Mouse (Mus musculus) lung, postnatal 25 days (tissue): ENCODE results near the gene Izumo1.
A peak's percentile ranks its signal among the peaks of the same experiment; 100 is the strongest.

ENCODE experiments used
- DNase-seq: peaks from one replicate; pipeline ENCODE4 v3.0.0; 2022; ENCODE audit warnings: low spot score

Gene Izumo1

DNA sequence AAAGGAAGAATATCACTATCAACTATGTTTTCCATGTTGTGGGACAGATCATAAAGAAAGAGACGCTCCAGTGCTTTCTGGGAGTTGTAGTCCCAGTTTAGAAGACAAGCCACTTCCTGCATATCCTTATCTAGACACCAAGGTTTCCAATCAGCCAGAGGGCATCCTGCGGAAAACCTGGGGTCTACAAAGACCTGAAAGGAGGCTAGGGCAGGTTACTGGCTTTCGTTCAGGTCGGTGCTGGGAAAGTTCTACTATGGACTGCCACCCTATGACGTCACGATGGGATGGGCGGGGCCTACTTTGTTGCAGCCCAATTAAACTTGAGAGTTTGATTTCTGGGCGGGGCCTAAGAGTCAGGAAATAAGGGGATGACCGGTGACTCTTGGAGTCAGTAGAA lies at the start of gene Izumo1:
Izumo1 (plus strand) TSS at position 369 of the 400 bp plus-strand sequence.
- no peak for DNase-seq

DNA sequence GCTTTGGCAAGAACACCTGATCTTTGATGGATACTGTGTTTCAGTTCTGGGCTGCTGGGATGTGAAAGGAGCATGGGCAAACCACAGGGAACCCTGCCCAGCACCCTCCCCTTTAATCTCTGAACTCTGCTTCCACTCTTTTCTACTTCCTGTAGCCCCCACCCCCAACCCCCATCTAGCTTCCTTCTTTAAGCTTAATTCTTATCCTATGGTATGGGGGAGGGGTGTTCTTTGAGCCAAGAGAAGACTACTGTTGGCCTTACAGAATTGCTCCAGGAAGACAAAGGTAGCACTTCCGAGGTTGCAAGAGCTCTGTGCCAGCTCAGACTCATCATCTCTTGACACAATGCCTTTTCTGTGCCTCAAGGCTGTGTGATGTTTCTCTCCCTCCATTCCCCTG lies 49.6 kb upstream of the Izumo1 start:
- DNase-seq = no peak

DNA sequence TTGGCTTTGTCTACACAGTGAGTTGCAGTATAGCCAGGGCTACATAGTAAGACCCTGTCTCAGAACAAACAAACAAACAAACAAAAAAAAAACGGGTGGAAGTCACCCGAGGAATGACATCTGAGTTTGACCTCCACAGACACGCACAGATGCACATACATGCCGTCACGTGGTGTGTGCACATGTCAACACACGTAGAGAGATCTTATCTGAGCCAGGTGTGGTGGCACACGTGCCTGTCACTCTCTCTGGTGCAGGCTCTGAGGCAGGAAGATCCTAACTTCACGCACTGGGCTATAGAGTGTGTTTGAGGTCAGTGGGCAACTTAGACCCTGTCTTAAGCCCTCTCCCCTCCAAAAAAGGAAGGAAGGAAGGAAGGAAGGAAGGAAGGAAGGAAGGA lies 47.7 kb upstream of the Izumo1 start:
- no peak for DNase-seq

DNA sequence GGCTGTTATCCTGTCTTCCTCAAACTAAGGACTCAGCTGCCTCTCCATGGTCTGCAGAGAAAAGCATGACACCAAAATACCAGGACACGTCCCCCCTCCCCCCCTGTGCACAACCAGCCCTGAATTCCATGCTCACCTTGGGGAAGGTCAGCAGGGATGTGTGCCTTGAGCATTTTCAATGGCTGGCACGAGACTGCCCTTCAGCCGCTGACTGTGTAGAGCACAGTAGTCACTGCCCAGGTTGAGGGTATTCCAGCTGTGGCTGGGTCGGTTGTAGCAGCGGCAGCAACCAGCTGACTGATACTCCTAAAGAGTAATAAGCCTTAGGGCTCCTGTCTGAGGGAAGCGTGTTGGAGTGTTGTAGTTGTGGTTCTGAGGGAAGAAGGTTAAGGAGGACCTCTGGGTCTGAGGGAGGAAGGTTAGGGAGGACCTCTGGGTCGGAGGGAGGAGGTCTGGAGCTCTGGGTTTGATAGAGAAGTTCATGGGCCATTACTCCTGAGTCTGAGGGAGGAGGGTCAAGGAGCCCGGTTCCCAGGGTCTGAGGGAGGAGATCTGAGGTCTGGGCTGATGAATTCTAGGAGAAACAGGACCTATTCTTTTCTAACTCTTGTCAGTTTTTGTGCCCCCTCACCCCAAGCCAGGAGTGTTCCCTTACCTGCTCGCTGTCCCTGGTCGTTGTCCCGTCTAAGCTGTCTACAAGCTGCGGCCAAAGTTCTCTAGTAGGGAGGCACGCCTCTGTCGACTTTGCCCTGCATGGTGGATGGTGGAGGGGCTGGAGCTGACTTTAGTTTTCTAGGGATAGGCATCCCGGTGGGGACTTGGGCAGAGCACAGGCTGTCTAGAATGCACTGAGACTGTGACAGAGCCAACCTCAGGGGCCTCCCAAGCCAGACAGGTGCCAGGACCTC lies 46.9 kb upstream of the Izumo1 start:
- DNase-seq = no peak

DNA sequence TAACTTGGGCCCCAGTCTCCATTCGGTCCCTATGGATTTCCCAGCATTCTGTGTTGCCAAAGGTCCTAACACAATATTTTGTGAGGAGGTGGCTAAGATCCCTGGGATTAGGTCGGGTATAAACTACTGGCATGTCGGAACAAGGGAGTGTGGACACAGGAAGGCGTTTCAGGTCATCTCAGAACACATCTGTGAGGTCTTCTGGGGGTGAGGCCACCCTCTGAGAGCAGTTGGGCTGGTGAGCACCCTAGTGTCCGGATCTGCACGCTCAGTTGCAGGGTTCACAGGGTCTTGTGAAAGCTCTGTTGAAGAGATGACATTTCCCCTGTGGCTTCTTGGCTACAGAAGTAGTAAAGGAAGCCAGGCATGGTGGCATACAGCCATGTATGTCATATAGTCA lies 35.7 kb upstream of the Izumo1 start:
- no peak for DNase-seq

DNA sequence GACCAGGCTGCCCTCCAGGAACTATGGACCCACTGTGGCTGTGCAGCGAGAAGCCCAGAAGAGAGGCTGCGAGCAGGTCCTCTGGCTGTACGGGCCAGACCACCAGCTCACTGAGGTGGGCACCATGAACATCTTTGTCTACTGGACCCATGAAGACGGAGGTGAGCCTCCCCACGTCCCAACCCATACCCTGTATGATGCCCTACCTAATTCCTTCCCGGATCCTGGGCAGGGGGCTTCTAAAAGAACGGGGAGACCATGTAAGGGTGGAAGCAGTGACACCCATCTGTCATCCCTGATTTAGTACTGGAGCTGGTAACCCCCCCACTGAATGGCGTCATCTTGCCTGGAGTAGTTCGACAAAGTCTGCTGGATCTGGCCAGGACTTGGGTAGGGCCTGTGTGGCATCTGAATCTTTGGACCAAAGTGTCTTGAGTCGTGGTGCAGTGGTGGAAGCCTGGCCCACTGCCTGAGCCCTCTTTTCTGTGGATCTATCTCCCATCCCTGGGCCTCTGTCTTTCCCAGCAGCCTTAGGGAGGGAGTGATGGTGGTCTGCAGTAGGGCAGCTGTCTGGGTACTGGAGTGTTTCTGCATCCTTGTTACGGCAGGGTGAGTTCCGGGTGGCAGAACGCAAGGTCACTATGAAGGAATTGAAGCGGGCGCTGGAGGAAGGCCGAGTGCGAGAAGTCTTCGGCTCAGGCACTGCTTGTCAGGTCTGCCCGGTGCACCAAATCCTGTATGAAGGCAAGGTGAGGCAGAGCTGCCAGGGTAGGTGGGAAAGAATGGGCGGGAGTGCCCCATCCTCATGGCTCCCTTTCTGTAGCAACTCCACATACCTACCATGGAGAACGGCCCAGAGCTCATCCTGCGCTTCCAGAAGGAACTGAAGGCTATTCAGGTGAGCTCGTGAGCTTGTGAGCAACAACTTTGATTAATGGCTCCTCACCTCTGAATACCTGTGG lies 33.7 kb upstream of the Izumo1 start:
- no peak for DNase-seq

DNA sequence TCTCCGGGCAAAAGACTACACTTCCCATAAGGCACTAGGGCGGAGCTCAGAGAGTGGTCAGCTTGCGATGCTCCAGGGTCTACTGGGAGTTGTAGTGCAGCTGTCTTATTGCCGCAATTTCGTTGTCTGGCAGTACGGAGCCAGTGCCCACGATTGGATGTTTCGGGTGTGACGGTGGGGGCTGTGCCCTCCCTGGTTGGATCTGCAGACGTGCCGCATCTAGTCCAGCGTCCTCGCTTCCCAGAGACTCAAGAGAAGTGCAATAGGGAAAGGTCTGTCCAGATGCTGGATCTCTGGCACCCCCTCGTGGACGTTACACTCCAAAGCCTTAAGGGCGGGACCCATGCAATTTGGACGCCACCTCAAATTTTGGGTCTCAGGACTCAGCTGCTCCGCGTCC lies 32.4 kb upstream of the Izumo1 start:
- DNase-seq = peak; percentile 96

DNA sequence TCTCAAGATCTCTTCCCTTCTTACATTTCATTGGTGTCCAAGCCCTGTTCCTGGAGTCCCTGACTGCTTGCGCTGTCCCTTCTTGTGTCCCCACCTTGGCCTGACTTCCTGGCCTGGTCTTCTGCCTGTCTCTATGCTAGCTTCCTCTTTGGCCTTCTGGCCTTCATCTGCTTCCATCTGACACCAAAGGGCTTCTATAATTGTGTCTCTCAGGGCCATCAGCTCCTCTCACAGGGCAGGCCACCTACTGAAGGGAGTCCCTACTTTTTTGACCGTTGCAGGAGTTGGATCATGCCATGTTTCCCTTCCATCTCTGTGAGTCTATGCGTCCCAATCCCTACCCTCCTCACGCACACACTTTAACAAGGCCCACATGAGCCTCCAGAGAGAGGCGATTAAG lies 31.7 kb upstream of the Izumo1 start:
- DNase-seq = no peak

DNA sequence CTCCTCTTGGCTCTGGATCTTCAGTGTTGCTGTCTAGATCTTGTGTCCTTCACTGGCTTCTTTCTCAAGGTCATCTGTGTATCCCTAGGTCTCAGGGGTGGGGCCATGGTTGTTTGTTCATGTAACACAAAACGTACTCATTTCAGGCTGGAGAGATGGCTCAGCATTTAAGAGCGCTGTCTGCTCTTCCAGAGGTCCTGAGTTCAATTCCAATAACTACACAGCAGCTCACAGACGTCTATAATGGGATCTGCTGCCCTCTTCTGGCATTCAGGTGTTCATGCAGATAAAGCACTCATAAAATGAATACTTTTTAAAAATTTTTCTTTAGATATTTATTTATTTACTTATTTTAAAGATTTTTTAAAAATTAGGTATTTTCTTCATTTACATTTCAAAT lies 30.7 kb upstream of the Izumo1 start:
- no peak for DNase-seq

DNA sequence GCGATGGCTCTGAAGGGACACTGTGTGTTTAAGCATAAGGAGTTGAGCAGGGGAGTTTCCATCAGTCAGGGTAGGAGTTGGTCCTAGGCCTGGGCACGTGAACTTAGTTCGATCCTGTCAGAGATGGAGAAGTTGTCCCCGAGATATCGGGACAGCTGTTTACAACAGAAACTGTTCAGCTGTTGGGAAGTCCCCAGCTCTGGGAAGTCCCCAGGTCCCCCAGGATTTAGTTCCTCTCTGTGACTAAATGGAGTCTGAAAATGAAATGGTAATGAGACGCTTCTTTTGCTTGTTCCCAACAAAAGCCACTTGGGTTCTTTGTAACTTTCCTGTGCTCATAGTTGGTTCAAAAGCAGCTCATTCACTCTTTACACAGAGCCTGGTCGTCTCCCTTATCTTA lies 29.7 kb upstream of the Izumo1 start:
- no peak for DNase-seq

DNA sequence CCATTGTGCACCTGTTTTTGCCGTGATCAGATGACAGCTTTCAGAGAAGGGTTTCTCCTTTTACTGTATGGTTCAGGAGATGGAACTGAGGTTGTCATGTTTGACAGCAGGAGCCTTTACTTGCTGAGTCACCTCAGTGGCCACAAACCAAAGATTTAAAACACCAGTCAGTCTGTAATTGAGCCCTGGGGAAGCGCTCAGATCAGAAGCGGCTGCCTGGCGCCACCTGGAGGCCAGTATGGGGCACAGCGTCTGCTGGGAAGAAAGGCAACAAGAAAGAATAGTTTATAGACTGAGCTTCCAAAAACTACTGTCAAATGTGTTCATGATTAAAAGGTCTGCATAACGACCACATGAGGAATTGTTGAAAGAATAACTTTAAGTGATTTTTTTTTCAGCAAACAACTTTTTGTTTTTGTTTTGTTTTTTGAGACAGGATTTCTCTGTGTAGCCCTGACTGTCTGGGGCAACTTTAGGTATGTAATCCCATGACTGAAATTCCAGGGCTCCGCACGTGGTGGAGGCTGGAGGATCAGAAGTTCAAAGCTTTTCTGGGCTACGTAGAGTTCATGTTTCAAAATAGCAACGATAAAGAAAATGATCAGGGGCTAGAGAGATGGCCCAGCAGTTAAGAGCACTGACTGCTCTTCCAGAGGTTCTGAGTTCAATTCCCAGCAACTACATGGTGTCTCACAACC lies 28.3 kb upstream of the Izumo1 start:
- peak; percentile 76 for DNase-seq

DNA sequence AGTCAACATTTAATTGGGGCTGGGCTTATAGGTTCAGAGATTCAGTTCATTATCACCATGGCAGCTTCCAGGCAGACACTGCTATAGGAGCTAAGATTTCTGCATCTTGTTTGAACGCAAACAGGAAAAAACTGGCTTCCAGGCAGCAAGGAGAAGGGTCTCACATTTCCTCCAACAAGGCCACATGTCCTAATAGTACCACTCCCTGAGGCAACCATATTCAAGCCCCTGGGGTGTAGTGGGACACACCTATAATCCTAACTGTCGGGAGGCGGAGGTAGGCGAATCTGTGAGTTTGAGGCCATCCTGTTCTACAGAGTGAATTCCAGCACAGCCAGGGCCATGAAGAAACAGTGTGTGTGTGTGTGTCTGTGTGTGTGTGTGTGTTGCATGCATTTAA lies 26.4 kb upstream of the Izumo1 start:
- no peak for DNase-seq

DNA sequence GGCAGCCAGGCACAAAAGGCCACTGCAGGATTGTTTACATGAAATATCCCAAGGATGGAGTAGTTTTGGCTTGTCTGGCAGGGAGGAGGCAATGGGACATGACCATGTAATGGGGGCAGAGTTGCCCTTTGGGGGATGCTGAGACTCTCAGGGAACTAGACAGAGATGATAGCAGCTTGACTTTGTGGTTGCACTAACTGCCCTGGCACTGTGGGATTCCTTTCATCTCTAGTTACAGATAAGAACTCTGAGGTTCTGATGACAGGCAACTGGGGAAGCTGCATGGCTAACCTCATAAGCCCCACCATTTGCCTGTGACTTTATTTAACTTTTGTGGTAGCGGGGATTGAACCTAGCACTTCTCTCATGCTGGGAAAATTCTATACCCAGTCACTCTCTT lies 25.5 kb upstream of the Izumo1 start:
- no peak for DNase-seq

DNA sequence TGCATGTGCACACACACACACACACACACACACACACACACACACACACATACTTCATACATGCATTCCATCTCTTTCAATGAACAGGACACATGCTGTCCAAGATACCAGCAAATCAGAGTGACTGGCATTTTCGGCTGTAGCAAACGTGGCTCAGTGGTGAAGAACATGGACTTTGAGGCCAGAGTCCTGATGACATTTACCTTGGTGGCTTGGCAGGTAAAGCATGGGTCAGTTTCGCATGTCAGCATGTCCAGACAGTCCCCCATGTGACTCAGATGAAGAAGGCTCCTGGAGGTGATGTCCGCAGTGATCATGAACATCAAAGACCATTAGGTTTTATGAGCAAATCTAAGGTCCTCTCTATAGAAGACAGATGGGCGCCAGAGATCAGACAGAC lies 24.6 kb upstream of the Izumo1 start:
- no peak for DNase-seq

DNA sequence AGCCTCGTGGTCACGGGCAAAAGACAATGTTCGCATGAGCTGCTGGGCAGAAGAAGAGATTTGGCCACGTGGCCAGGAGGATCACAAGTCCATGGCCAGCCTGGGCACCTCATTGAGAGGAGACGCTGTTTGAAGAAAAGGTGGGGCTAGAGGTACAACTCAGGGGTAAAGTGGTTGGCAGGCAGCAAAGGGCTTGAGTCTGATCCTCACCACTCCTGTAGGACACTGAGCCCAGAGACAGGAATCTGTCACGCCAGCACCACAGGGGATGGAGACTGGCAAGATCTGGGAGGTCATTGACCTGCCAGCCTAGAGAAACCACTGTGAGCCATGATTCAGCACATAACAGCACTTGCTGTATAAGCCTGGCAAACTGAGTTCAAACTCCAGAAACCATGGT lies 24.1 kb upstream of the Izumo1 start:
- no peak for DNase-seq

DNA sequence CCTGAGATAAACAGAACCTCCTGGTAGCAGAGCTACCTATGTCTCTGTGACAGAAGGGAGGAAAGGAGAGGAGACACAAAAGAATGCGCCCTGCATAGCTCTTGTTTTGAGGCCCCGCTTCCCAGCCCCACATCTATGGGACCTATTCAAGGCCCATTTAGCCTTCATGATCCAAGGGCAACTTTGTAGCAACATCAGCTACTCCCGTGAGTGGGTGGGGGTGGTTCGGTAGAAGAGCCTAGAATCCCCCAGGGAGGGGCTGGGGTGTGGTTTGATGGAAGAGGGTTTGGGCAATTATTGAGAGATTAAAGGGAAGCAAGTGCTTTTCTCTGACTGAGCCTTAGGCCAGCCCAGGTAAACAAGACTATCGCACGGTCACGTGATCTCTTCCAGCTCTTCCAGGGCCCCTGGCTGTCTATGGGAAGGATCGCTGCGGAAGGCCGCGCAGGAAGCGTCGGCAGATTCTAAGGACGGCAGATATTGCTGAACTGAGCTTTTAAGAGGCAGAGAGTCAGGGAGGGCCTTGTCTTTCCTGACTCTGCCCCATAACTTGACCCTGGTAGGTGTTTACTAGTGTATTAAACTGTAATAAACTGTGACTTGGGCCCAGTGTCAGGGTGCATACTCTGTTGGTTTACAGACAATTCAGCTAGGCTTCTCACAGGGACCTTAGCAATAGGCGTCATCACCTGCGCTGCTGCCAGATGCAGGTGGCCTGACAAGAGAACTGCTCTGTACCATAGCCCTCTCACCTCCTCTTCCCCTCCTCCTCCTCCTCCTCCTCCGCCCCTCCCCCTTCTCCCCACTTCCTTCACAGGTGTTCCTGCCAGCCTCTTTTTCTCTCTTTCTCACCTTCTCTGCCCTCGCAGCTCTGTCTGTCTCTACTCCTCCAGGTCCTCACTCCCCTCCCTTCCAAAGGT lies 22.4 kb upstream of the Izumo1 start:
- no peak for DNase-seq

DNA sequence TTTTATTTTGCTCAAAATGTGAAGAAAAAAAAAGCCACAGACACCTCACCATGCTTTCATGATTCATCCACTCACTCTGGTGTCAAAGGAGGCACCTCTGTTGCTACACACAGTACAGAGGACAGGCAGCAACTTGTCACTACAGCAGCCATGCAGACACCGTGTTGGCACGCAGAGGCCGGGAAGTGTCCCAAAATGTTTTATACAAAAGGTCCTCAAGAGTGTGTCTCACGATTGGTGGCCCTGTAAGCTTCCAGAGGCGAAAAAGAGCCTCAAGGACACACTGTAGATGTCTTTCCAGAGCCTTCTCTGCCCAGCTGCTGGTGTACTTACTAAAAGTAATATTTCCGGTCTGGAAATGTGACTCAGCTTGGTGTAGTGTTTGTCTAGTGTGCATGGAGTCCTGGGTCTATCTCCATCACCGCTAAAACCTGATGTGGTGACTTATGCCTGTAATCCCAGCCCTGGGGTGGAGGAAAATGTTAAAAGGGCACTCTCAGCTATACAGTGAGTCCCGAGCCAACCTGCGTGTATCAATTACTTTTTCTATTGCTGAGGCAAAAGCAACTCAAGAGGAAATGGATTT lies 15.8 kb upstream of the Izumo1 start:
- no peak for DNase-seq

DNA sequence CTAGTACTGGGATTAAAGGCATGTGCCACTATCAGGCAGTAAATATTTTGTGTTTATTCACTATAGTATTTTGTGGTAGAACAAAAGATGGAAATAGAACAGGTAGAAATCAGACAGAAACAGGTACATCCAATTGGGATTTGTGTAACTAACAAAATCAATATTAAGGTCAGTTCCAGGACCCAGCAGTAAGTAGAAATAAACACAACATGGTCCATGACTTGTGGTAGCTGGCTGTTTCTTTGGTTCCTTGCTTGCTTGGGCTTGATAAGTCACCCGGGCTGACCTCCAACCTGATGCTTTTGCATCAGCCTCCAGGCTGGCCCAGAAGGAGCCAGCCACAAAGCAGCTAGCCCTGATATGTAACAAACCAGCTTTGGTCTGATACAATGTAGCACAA lies 12.1 kb upstream of the Izumo1 start:
- DNase-seq = no peak

DNA sequence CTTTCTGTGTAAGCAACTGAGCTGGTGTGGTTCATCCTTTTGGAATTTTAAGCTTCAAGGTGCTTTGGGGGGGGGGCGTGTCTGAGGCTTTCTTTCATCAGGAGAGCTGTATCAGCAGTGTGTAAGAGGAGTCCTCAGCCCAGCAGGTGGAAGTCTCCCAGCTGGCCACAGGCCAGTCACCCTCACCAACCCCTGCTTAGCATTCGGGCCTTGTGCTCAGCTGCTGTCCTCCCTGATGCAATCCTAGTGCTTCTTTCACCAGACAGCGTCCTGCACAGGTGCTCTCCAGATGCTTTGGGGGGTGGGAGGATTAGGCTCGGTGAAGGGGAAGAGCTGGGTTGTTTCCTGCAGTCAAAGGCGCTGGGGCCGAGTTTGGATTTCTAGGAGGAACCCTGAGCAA lies 5.3 kb upstream of the Izumo1 start:
- DNase-seq = no peak

DNA sequence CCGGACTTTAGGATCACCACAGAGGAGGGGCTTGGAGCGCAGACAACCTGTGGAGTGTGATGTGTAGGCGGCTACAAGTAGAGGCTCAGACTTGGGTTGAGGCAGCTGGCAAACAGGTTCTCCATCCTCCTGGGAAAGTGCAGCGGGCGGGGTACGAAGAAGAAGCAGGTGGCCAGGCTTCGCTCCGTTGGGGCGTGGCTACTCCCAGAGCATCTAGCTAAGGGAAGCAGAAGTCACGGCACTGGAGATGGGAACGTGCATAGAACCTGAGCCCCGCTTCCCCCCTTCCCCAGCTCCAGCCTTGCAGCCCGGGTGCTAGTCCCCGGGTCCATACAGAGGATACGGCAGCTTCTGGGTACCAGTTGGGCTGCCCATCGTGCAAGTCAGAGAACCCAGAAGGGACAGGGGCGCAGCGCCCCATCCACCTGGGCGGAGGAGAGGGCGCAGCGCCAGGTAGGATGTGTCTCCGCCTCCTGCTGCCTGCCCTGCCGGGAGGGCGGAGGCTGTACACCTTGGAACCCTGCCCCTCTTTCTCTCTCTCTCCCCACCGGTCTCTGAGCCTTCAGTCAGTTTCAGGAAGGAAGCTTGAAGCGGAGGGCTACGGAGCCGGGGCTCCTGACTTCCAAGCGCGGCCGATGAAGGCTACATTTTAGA lies 4.4 kb upstream of the Izumo1 start, which contains the start of gene Fut1:
Fut1 (plus strand) TSS at position 248 of the 654 bp plus-strand sequence.
- no peak for DNase-seq
